Mouse (Mus musculus) C2C12 (cell line): Measurements from ENCODE around the gene Spata20. TPM values are rescaled to one million over a fixed set of nuclear protein-coding genes. Genes with fewer than 3 reads are reported as not detected.

Experiments used
- H3K27me3 ChIP-seq: one replicate; pipeline ENCODE4 v1.6.1; 2011; ENCODE audit not compliant: control insufficient read depth, insufficient read depth, insufficient read length
- H3K36me3 ChIP-seq: one replicate; pipeline ENCODE4 v1.6.1; 2011; ENCODE audit not compliant: control insufficient read depth, insufficient read depth
- H3K4me3 ChIP-seq: one replicate; pipeline ENCODE4 v1.5.1; 2011; ENCODE audit warnings: mild to moderate bottlenecking, control low read depth; ENCODE audit not compliant: poor library complexity, insufficient read depth, severe bottlenecking
- H3K79me2 ChIP-seq: one replicate; pipeline ENCODE4 v1.6.1; 2011; ENCODE audit not compliant: control insufficient read depth, insufficient read depth
- H3K79me3 ChIP-seq: one replicate; pipeline ENCODE4 v1.6.1; 2011; ENCODE audit warnings: low read depth, control low read depth
- H3ac ChIP-seq: one replicate; pipeline ENCODE3; 2011; ENCODE audit warnings: low read depth; ENCODE audit not compliant: control insufficient read depth, insufficient read length
- CEBPB ChIP-seq: IDR thresholded peaks from one replicate; pipeline ENCODE4 v1.6.1; 2011; ENCODE audit warnings: low read depth, mild to moderate bottlenecking, control low read depth, moderate library complexity
- CTCF ChIP-seq: IDR thresholded peaks from one replicate; pipeline ENCODE4 v1.5.1; 2011; ENCODE audit not compliant: control insufficient read depth, insufficient read depth, insufficient read length
- FOSL1 ChIP-seq: IDR thresholded peaks from one replicate; pipeline ENCODE4 v1.8.0; 2011; ENCODE audit warnings: mild to moderate bottlenecking, low read length; ENCODE audit not compliant: poor library complexity, insufficient read depth, severe bottlenecking
- MAX ChIP-seq: IDR thresholded peaks from one replicate; pipeline ENCODE4 v1.6.1; 2011; ENCODE audit warnings: mild to moderate bottlenecking, control low read depth
- MYOD1 ChIP-seq: IDR thresholded peaks from one replicate; pipeline ENCODE4 v1.6.1; 2011; ENCODE audit warnings: low read depth; ENCODE audit not compliant: control insufficient read depth, insufficient read length
- MYOG ChIP-seq: IDR thresholded peaks from one replicate; pipeline ENCODE4 v1.6.1; 2011; ENCODE audit not compliant: control insufficient read depth, insufficient read length; ENCODE audit errors: extremely low read depth
- USF1 ChIP-seq: IDR thresholded peaks from one replicate; pipeline ENCODE4 v1.6.1; 2011; ENCODE audit warnings: low read depth, mild to moderate bottlenecking, control low read depth, moderate library complexity
- polyA plus RNA-seq: library from polyadenylated mRNA; unstranded; fragments of >200 nt; fragmentation: generic; extraction: Trizol; gene quantifications from one replicate; pipeline ENCODE4 v1.2.1, GENCODE M21; 2012; ENCODE audit warnings: missing spikeins

Gene Spata20
- polyA plus RNA-seq, 1 experiment: not detected

- Histone ChIP-seq H3K79me3 (no peaks in the 10 kb centered on the region), H3K4me3 (no peak overlapping the region), H3ac (peak overlapping the region; percentile 19), H3K79me2 (no peaks in the 10 kb centered on the region), H3K36me3 (no peaks in the 10 kb centered on the region), H3K27me3 (peaks cover 48% of the 10 kb centered on the region)
- TF ChIP-seq USF1: no peak
- TF ChIP-seq MYOG: no peak
- no peak for TF ChIP-seq FOSL1
- TF ChIP-seq MYOD1: no peak
- TF ChIP-seq CEBPB: no peak
- TF ChIP-seq MAX: no peak
- TF ChIP-seq CTCF: no peak
Observed at GRCm38 (mm10) chr11:94472916-94473706, 12.9 kb downstream of the Spata20 start.

- Histone ChIP-seq H3ac (no peak overlapping the region), H3K27me3 (peaks cover 42% of the 10 kb centered on the region), H3K79me2 (no peaks in the 10 kb centered on the region), H3K4me3 (no peak overlapping the region), H3K36me3 (no peaks in the 10 kb centered on the region), H3K79me3 (no peaks in the 10 kb centered on the region)
- no peak for TF ChIP-seq USF1
- TF ChIP-seq FOSL1: no peak
- TF ChIP-seq MAX: no peak
- no peak for TF ChIP-seq MYOG
- TF ChIP-seq MYOD1: no peak
- no peak for TF ChIP-seq CTCF
- no peak for TF ChIP-seq CEBPB
Observed at GRCm38 (mm10) chr11:94472585-94472915, 13.4 kb downstream of the Spata20 start.

- H3K4me3 ChIP-seq: no peak overlapping the region
- no peaks in the 10 kb centered on the region for H3K79me2 ChIP-seq
- peaks cover 36% of the 10 kb centered on the region for H3K27me3 ChIP-seq
- no peak for TF ChIP-seq MYOG
- TF ChIP-seq CTCF: no peak
- no peak for TF ChIP-seq MAX
- H3ac ChIP-seq: no peak overlapping the region
- no peaks in the 10 kb centered on the region for H3K36me3 ChIP-seq
- no peaks in the 10 kb centered on the region for H3K79me3 ChIP-seq
Observed at GRCm38 (mm10) chr11:94471740-94472584, 14.0 kb downstream of the Spata20 start.

- Histone ChIP-seq H3K4me3 (no peak overlapping the region), H3K36me3 (no peaks in the 10 kb centered on the region), H3K79me2 (no peaks in the 10 kb centered on the region), H3ac (no peak overlapping the region), H3K79me3 (no peaks in the 10 kb centered on the region), H3K27me3 (peaks cover 26% of the 10 kb centered on the region)
- TF ChIP-seq CEBPB (no peak), USF1 (no peak), FOSL1 (no peak)
Observed at GRCm38 (mm10) chr11:94470391-94470790, 15.6 kb downstream of the Spata20 start.

GRCm38 (mm10) chr11:94469136-94470064 is 16.6 kb downstream of the Spata20 start:
- TF ChIP-seq USF1 (no peak), MAX (no peak), CEBPB (no peak), CTCF (no peak), MYOG (no peak), MYOD1 (no peak), FOSL1 (no peak)
- Histone ChIP-seq H3K36me3 (no peaks in the 10 kb centered on the region), H3ac (no peak overlapping the region), H3K79me2 (no peaks in the 10 kb centered on the region), H3K4me3 (no peak overlapping the region), H3K27me3 (peaks cover 30% of the 10 kb centered on the region), H3K79me3 (no peaks in the 10 kb centered on the region)
